ENCODE assay signal across 24 mouse cellular contexts in genomic region chr6:31731391-31731790, GRCm38 (mm10).
DNase-seq lines count a peak whose midpoint lies in the region; ATAC-seq lines count a peak whose summit lies in the region.
"Had no signal": no experiment of that assay in that cellular context is flagged by ENCODE, and none has a peak within 500 bp of the region (broad histone marks: within the 10 kb centered on the region; RNA-seq: fewer than 3 reads in every experiment).

No protein-coding gene starts in this region.

- H3K36me3 ChIP-seq in kidney, embryonic 16.5 days (ENCODE audit: insufficient read depth, low read length), result no peaks in the 10 kb centered on the region
- H3K36me3 ChIP-seq: embryonic facial prominence, embryonic 15.5 days; hindbrain, embryonic 12.5 days; hindbrain, embryonic 15.5 days had no signal

- H3K4me3 ChIP-seq in kidney, embryonic 16.5 days (ENCODE audit: low read length), result no peak overlapping the region
- H3K4me3 ChIP-seq: embryonic facial prominence, embryonic 15.5 days; gastrocnemius, adult 2 months; hindbrain, embryonic 12.5 days; hindbrain, embryonic 15.5 days had no signal

- no peak overlapping the region for H3K4me2 ChIP-seq in kidney, embryonic 16.5 days (replicated peaks; ENCODE audit: low read depth, low read length)
- H3K4me2 ChIP-seq: embryonic facial prominence, embryonic 15.5 days; heart, embryonic 11.5 days; hindbrain, embryonic 12.5 days; hindbrain, embryonic 15.5 days had no signal

- H3K4me1 ChIP-seq in kidney, embryonic 16.5 days (ENCODE audit: insufficient read depth, low read length), result no peaks in the 10 kb centered on the region
- H3K4me1 ChIP-seq: embryonic facial prominence, embryonic 15.5 days; hindbrain, embryonic 12.5 days; hindbrain, embryonic 15.5 days had no signal

- H3K9me3 ChIP-seq in kidney, embryonic 16.5 days (ENCODE audit: low read length), result no peaks in the 10 kb centered on the region
- H3K9me3 ChIP-seq: embryonic facial prominence, embryonic 15.5 days; hindbrain, embryonic 12.5 days; hindbrain, embryonic 15.5 days had no signal

- no peaks in the 10 kb centered on the region for H3K27me3 ChIP-seq in kidney, embryonic 16.5 days (ENCODE audit: insufficient read depth, low read length)
- H3K27me3 ChIP-seq: embryonic facial prominence, embryonic 15.5 days; hindbrain, embryonic 12.5 days; hindbrain, embryonic 15.5 days had no signal

- no peak overlapping the region for H3K9ac ChIP-seq in kidney, embryonic 16.5 days (replicated peaks; ENCODE audit: low read length)
- H3K9ac ChIP-seq: embryonic facial prominence, embryonic 15.5 days; forebrain, postnatal 0 days; hindbrain, embryonic 12.5 days; hindbrain, embryonic 15.5 days had no signal

- DNase-seq in kidney, adult 11 months, result peak; percentile 38
- peak; percentile 28 to 63 for DNase-seq in kidney, adult 8-10 months
- DNase-seq in kidney, postnatal 14 days, result no peak
- peak; percentile 0 for DNase-seq in lung, postnatal 36 days
- no peak for DNase-seq in lung, postnatal 4 days
- no peak for DNase-seq in cerebellum, postnatal 25 days
- DNase-seq: adrenal gland, postnatal 14 days; cerebellum, adult 11 months; cerebellum, adult 2 months; cerebellum, adult 9-11 months; cerebellum, postnatal 36 days; embryo, embryonic 11 days; forebrain, postnatal 0 days; gastrocnemius, adult 2 months; gastrocnemius, postnatal 14 days; heart, adult 11 months had no signal

- ATAC-seq in kidney, embryonic 16.5 days (ENCODE audit: low FRiP score, low TSS enrichment), result no peak
- ATAC-seq: activated CD4-positive, CD25-positive, alpha-beta regulatory T cell, adult 4 months; CD4-positive, CD25-positive, alpha-beta regulatory T cell, adult 4 months; forebrain, embryonic 14.5 days; forebrain, postnatal 0 days had no signal

- 25% methylated on average over 4 of the region's 4 CpGs for WGBS in kidney, embryonic 16.5 days

- no peak overlapping the region for H3K27ac ChIP-seq in kidney, embryonic 16.5 days (ENCODE audit: low read length)
- H3K27ac ChIP-seq: embryonic facial prominence, embryonic 15.5 days; gastrocnemius, adult 2 months; hindbrain, embryonic 12.5 days; hindbrain, embryonic 15.5 days had no signal

Comparison
In these comparisons a context has a peak if more than half of its experiments do, and no peak if none do; other contexts are left out.
1. DNase-seq: peak in kidney, adult 11 months (single experiment), kidney, adult 8-10 months (2 of 2) and lung, postnatal 36 days (single experiment); none in kidney, postnatal 14 days (single experiment), lung, postnatal 4 days (0 of 2) and cerebellum, postnatal 25 days (0 of 2).